11 mouse cellular contexts compared by ENCODE assay signal in the genomic region with DNA sequence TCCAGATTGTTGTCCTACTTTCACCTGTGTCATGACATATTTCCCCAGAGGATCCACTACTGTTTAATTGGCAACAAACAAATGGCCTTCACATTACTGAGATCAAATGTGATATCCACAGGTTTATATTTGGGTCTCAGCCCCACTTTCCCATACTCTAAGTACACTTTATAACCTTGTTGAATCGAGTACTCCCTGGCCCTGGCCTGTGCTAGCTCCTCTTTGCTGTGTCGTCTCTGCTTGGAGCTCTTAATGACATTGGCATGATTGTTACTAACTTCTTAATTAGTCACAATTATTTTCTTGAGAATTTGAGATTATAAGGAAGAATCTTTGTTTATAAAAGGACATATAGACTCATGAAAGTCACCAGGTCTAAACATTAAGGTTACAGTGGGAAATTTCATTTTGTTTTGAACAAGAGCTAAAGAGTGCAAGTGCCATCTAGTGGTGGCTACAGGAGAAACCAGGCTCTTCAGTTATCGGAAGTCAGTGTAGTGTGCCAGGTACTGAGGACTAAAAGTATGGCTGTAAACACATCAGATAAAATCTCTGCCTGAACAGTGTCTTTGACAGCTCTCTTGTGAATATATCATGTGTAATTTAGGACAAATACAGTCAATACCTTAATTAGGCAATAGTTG. TPM values are rescaled to one million over a fixed set of nuclear protein-coding genes. Genes with fewer than 3 reads are reported as not detected.
DNase-seq lines count a peak whose midpoint lies in the region; ATAC-seq lines count a peak whose summit lies in the region.
"Had no signal": no experiment of that assay in that cellular context is flagged by ENCODE, and none has a peak within 500 bp of the region (broad histone marks: within the 10 kb centered on the region; RNA-seq: fewer than 3 reads in every experiment).

No protein-coding gene starts in this region.

- H3K4me2 ChIP-seq in limb, embryonic 11.5 days (ENCODE audit: low read depth, severe bottlenecking): no peak overlapping the region
- H3K4me2 ChIP-seq in forebrain, embryonic 16.5 days (ENCODE audit: low read length): no peak overlapping the region
- H3K4me2 ChIP-seq: embryonic facial prominence, embryonic 13.5 days; limb, embryonic 15.5 days; stomach, embryonic 15.5 days had no signal

- ATAC-seq in CD4-positive, CD25-positive, alpha-beta regulatory T cell, adult 4 months: no peak
- ATAC-seq in limb, embryonic 11.5 days (ENCODE audit: insufficient number of reproducible peaks, low FRiP score, low TSS enrichment, low read depth): no peak
- peak; percentile 40; the same call in 1 of the 2 replicates for ATAC-seq in forebrain, embryonic 16.5 days

- DNase-seq in CD4-positive, CD25-positive, alpha-beta regulatory T cell, adult 2 months (ENCODE audit: low read depth, low spot score): peak; percentile 40
- DNase-seq in limb, embryonic 11.5 days (ENCODE audit: low spot score): peak; percentile 26
- DNase-seq in limb, embryonic 10.5 days (ENCODE audit: low spot score): no peak
- peak; percentile 27 for DNase-seq in lung, postnatal 10 days
- DNase-seq in spleen, postnatal 36 days (ENCODE audit: low spot score in 2 of 2): no peak
- no peak for DNase-seq in urinary bladder, adult 18-20 months (ENCODE audit: low spot score in 2 of 2)

- 59% methylated on average over 3 of the region's 3 CpGs for WGBS in limb, embryonic 11.5 days
- WGBS in limb, embryonic 10.5 days: 63% methylated on average over 3 of the region's 3 CpGs
- WGBS in forebrain, embryonic 16.5 days: 63% methylated on average over 3 of the region's 3 CpGs

- H3K4me1 ChIP-seq in limb, embryonic 11.5 days (ENCODE audit: control insufficient read depth, insufficient read depth, low read length): no peaks in the 10 kb centered on the region
- no peaks in the 10 kb centered on the region for H3K4me1 ChIP-seq in limb, embryonic 10.5 days
- no peaks in the 10 kb centered on the region for H3K4me1 ChIP-seq in forebrain, embryonic 16.5 days (replicated peaks; ENCODE audit: control insufficient read depth, insufficient read depth, low read length)
- H3K4me1 ChIP-seq: embryonic facial prominence, embryonic 13.5 days; limb, embryonic 15.5 days; stomach, embryonic 15.5 days had no signal

- H3K27me3 ChIP-seq in limb, embryonic 11.5 days (ENCODE audit: control insufficient read depth, insufficient read depth, low read length): no peaks in the 10 kb centered on the region
- H3K27me3 ChIP-seq in limb, embryonic 10.5 days (ENCODE audit: low read depth, poor library complexity, severe bottlenecking): no peaks in the 10 kb centered on the region
- H3K27me3 ChIP-seq in forebrain, embryonic 16.5 days (replicated peaks; ENCODE audit: control insufficient read depth, insufficient read depth, low read length): no peaks in the 10 kb centered on the region
- H3K27me3 ChIP-seq: embryonic facial prominence, embryonic 13.5 days; limb, embryonic 15.5 days; stomach, embryonic 15.5 days had no signal

- no peaks in the 10 kb centered on the region for H3K36me3 ChIP-seq in limb, embryonic 11.5 days (ENCODE audit: control insufficient read depth, insufficient read depth, low read length)
- H3K36me3 ChIP-seq in limb, embryonic 10.5 days: no peaks in the 10 kb centered on the region
- H3K36me3 ChIP-seq in forebrain, embryonic 16.5 days (ENCODE audit: control insufficient read depth, insufficient read depth): no peaks in the 10 kb centered on the region
- H3K36me3 ChIP-seq: embryonic facial prominence, embryonic 13.5 days; limb, embryonic 15.5 days; stomach, embryonic 15.5 days had no signal

- no peaks in the 10 kb centered on the region for H3K9me3 ChIP-seq in limb, embryonic 11.5 days (ENCODE audit: control insufficient read depth, low read length)
- H3K9me3 ChIP-seq in limb, embryonic 10.5 days (replicated peaks): no peaks in the 10 kb centered on the region
- H3K9me3 ChIP-seq in forebrain, embryonic 16.5 days (ENCODE audit: control insufficient read depth, low read length): no peaks in the 10 kb centered on the region
- H3K9me3 ChIP-seq: embryonic facial prominence, embryonic 13.5 days; limb, embryonic 15.5 days; stomach, embryonic 15.5 days had no signal

- H3K27ac ChIP-seq in limb, embryonic 11.5 days (replicated peaks; ENCODE audit: low read depth, low read length): no peak overlapping the region
- no peak overlapping the region for H3K27ac ChIP-seq in limb, embryonic 10.5 days
- H3K27ac ChIP-seq in forebrain, embryonic 16.5 days (ENCODE audit: low read length): no peak overlapping the region
- H3K27ac ChIP-seq: embryonic facial prominence, embryonic 13.5 days; limb, embryonic 15.5 days; stomach, embryonic 15.5 days had no signal

- H3K4me3 ChIP-seq in limb, embryonic 11.5 days (ENCODE audit: low read depth, low read length): no peak overlapping the region
- no peak overlapping the region for H3K4me3 ChIP-seq in limb, embryonic 10.5 days
- H3K4me3 ChIP-seq in forebrain, embryonic 16.5 days (replicated peaks; ENCODE audit: low read length): no peak overlapping the region
- H3K4me3 ChIP-seq: embryonic facial prominence, embryonic 13.5 days; limb, embryonic 15.5 days; stomach, embryonic 15.5 days had no signal

- no peak overlapping the region for H3K9ac ChIP-seq in limb, embryonic 11.5 days (ENCODE audit: low read length)
- no peak overlapping the region for H3K9ac ChIP-seq in forebrain, embryonic 16.5 days (replicated peaks; ENCODE audit: low read depth, low read length)
- H3K9ac ChIP-seq: embryonic facial prominence, embryonic 13.5 days; limb, embryonic 15.5 days; stomach, embryonic 15.5 days had no signal

RNA-seq across cellular contexts. Expression of a gene that starts 12.9 kb away (rescaled TPM):
- not detected for polyA plus RNA-seq in CD4-positive, CD25-positive, alpha-beta regulatory T cell, adult 4 months (2017; shearing (Covaris generic))
- polyA plus RNA-seq in limb, embryonic 11.5 days (2014; fragmentation: Nextera tagmentation; extraction: Ambion mirVana): not detected in 2 replicates
- not detected in 2 replicates for polyA plus RNA-seq in limb, embryonic 10.5 days (2016; fragmentation: Nextera tagmentation; extraction: Ambion mirVana)
- not detected in 2 replicates for polyA plus RNA-seq in forebrain, embryonic 16.5 days (2015; fragmentation: Nextera tagmentation; extraction: Ambion mirVana)
- polyA plus RNA-seq: embryonic facial prominence, embryonic 13.5 days; limb, embryonic 15.5 days; stomach, embryonic 15.5 days had no signal

RNA-seq across cellular contexts. Expression of a gene that starts 24.0 kb away (rescaled TPM):
- not detected for polyA plus RNA-seq in CD4-positive, CD25-positive, alpha-beta regulatory T cell, adult 4 months (2017; shearing (Covaris generic))
- polyA plus RNA-seq in limb, embryonic 11.5 days (2014; fragmentation: Nextera tagmentation; extraction: Ambion mirVana): not detected in 2 replicates
- not detected in 2 replicates for polyA plus RNA-seq in limb, embryonic 10.5 days (2016; fragmentation: Nextera tagmentation; extraction: Ambion mirVana)
- polyA plus RNA-seq in forebrain, embryonic 16.5 days (2015; fragmentation: Nextera tagmentation; extraction: Ambion mirVana): not detected in 2 replicates
- polyA plus RNA-seq: embryonic facial prominence, embryonic 13.5 days; limb, embryonic 15.5 days; stomach, embryonic 15.5 days had no signal

RNA-seq across cellular contexts. Expression of a gene that starts 30.3 kb away (rescaled TPM):
- not detected for polyA plus RNA-seq in CD4-positive, CD25-positive, alpha-beta regulatory T cell, adult 4 months (2017; shearing (Covaris generic))
- 0.47 and 0.92 TPM in 2 replicates for polyA plus RNA-seq in limb, embryonic 11.5 days (2014; fragmentation: Nextera tagmentation; extraction: Ambion mirVana)
- polyA plus RNA-seq in limb, embryonic 10.5 days (2016; fragmentation: Nextera tagmentation; extraction: Ambion mirVana): 0.23 and 0.30 TPM in 2 replicates
- polyA plus RNA-seq in forebrain, embryonic 16.5 days (2015; fragmentation: Nextera tagmentation; extraction: Ambion mirVana): 0.18 TPM in 1 of 2 replicates, not detected in the other

RNA-seq across cellular contexts. Expression of a gene that starts 37.2 kb away (rescaled TPM):
- not detected for polyA plus RNA-seq in CD4-positive, CD25-positive, alpha-beta regulatory T cell, adult 4 months (2017; shearing (Covaris generic))
- polyA plus RNA-seq in limb, embryonic 11.5 days (2014; fragmentation: Nextera tagmentation; extraction: Ambion mirVana): not detected in 2 replicates
- polyA plus RNA-seq in limb, embryonic 10.5 days (2016; fragmentation: Nextera tagmentation; extraction: Ambion mirVana): not detected in 2 replicates
- polyA plus RNA-seq in forebrain, embryonic 16.5 days (2015; fragmentation: Nextera tagmentation; extraction: Ambion mirVana): not detected in 2 replicates
- polyA plus RNA-seq: embryonic facial prominence, embryonic 13.5 days; limb, embryonic 15.5 days; stomach, embryonic 15.5 days had no signal

RNA-seq across cellular contexts. Expression of a gene that starts 59.2 kb away (rescaled TPM):
- polyA plus RNA-seq in CD4-positive, CD25-positive, alpha-beta regulatory T cell, adult 4 months (2017; shearing (Covaris generic)): under 1 TPM; 0.47 to 0.58 TPM
- not detected in 2 replicates for polyA plus RNA-seq in limb, embryonic 11.5 days (2014; fragmentation: Nextera tagmentation; extraction: Ambion mirVana)
- polyA plus RNA-seq in limb, embryonic 10.5 days (2016; fragmentation: Nextera tagmentation; extraction: Ambion mirVana): not detected in 2 replicates
- polyA plus RNA-seq in forebrain, embryonic 16.5 days (2015; fragmentation: Nextera tagmentation; extraction: Ambion mirVana): not detected in 2 replicates
- polyA plus RNA-seq: embryonic facial prominence, embryonic 13.5 days; limb, embryonic 15.5 days; stomach, embryonic 15.5 days had no signal

Comparison
In these comparisons a context has a peak if more than half of its experiments do, and no peak if none do; other contexts are left out.
1. DNase-seq: peak in CD4-positive, CD25-positive, alpha-beta regulatory T cell, adult 2 months (single experiment), limb, embryonic 11.5 days (single experiment) and lung, postnatal 10 days (single experiment); none in limb, embryonic 10.5 days (single experiment), spleen, postnatal 36 days (0 of 2) and urinary bladder, adult 18-20 months (0 of 2).